Mouse (Mus musculus) stomach, postnatal 0 days (tissue): ENCODE data around the gene Lsamp. TPM values are rescaled to one million over a fixed set of nuclear protein-coding genes. Genes with fewer than 3 reads are reported as not detected.

Source experiments
- ATAC-seq: fragments of 200-750 bp; cut with Nextera tagmentation; 2 replicates; pipeline ENCODE4 v1.8.0; 2017; ENCODE audit not compliant: low FRiP score, low TSS enrichment
- DNase-seq: peaks from one replicate; pipeline ENCODE4 v3.0.0-alpha.2; 2016; ENCODE audit warnings: low spot score
- H3K27ac ChIP-seq: fragments of 300-500 bp; sonication (generic); replicated peaks from 2 replicates; pipeline ENCODE4 v1.5.1; 2014; ENCODE audit warnings: mild to moderate bottlenecking, control low read depth
- H3K27me3 ChIP-seq: fragments of 300-500 bp; sonication (generic); 2 replicates; pipeline ENCODE4 v1.6.1; 2014; ENCODE audit warnings: low read length; ENCODE audit not compliant: control insufficient read depth, insufficient read depth
- H3K36me3 ChIP-seq: fragments of 300-500 bp; sonication (generic); 2 replicates; pipeline ENCODE4 v1.6.1; 2014; ENCODE audit warnings: low read length, mixed read lengths; ENCODE audit not compliant: control insufficient read depth, insufficient read depth
- H3K4me1 ChIP-seq: fragments of 300-500 bp; sonication (generic); replicated peaks from 2 replicates; pipeline ENCODE4 v1.6.1; 2014; ENCODE audit warnings: antibody characterized with exemption; ENCODE audit not compliant: control insufficient read depth, insufficient read depth
- H3K4me2 ChIP-seq: fragments of 300-500 bp; sonication (generic); replicated peaks from 2 replicates; pipeline ENCODE4 v1.6.1; 2014; ENCODE audit warnings: low read depth, mild to moderate bottlenecking, control low read depth, moderate library complexity
- H3K4me3 ChIP-seq: fragments of 300-500 bp; sonication (generic); 2 replicates; pipeline ENCODE4 v1.5.1; 2014; ENCODE audit warnings: low read depth, low read length, control low read depth
- H3K9ac ChIP-seq: fragments of 300-500 bp; sonication (generic); 2 replicates; pipeline ENCODE4 v1.6.1; 2014; ENCODE audit warnings: mild to moderate bottlenecking, low read length, control low read depth, mixed read lengths
- H3K9me3 ChIP-seq: fragments of 300-500 bp; sonication (generic); 2 replicates; pipeline ENCODE4 v1.6.1; 2016; ENCODE audit warnings: low read length; ENCODE audit not compliant: control insufficient read depth
- CTCF ChIP-seq: IDR thresholded peaks from 2 replicates; pipeline ENCODE4 v1.5.1; 2016; ENCODE audit warnings: antibody characterized with exemption, low read depth, mild to moderate bottlenecking, moderate library complexity
- EP300 ChIP-seq: optimal IDR thresholded peaks from 2 replicates; pipeline ENCODE3; 2016; ENCODE audit warnings: antibody characterized with exemption
- WGBS: fragments of 180-500 bp; shearing (Covaris S2); extraction: QIAGEN DNeasy Blood & Tissue Kit; methylation state at CpG from one replicate; pipeline ENCODE4 v1.1.7; 2014; 5-methylcytosine and 5-hydroxymethylcytosine counted together
- polyA plus RNA-seq: library from polyadenylated mRNA; unstranded; fragments of >200 nt; fragmentation: Nextera tagmentation; extraction: Ambion mirVana; gene quantifications from 2 replicates; pipeline ENCODE4 v1.2.1, GENCODE M21; 2015

Gene Lsamp
- polyA plus RNA-seq, 1 experiment from 2014 or later: 2.8 TPM

- Histone ChIP-seq H3K27me3 (no peaks in the 10 kb centered on the region), H3K36me3 (no peaks in the 10 kb centered on the region), H3K4me1 (no peaks in the 10 kb centered on the region), H3K27ac (no peak overlapping the region), H3K9ac (no peak overlapping the region), H3K4me3 (no peak overlapping the region), H3K9me3 (no peaks in the 10 kb centered on the region), H3K4me2 (no peak overlapping the region)
- WGBS: 77% methylated on average over 2 of the region's 2 CpGs
- TF ChIP-seq CTCF (no peak), EP300 (no peak)
- DNase-seq (no peak), ATAC-seq (no peak)
Observed at GRCm38 (mm10) chr16:41088648-41089047, 1104.5 kb downstream of the Lsamp start.

- TF ChIP-seq EP300 (no peak), CTCF (peak; percentile 40)
- H3K4me1 ChIP-seq: no peaks in the 10 kb centered on the region
- ATAC-seq (no peak), DNase-seq (no peak)
- no peaks in the 10 kb centered on the region for H3K9me3 ChIP-seq
- no peaks in the 10 kb centered on the region for H3K36me3 ChIP-seq
- no peak overlapping the region for H3K4me3 ChIP-seq
- H3K9ac ChIP-seq: no peak overlapping the region
- H3K27me3 ChIP-seq: no peaks in the 10 kb centered on the region
- 59% methylated on average over 2 of the region's 2 CpGs for WGBS
- H3K4me2 ChIP-seq: no peak overlapping the region
- H3K27ac ChIP-seq: no peak overlapping the region
Observed at GRCm38 (mm10) chr16:41090092-41090491, 1105.9 kb downstream of the Lsamp start.

GRCm38 (mm10) chr16:41091259-41091658 is 1107.1 kb downstream of the Lsamp start:
- Histone ChIP-seq H3K4me2 (no peak overlapping the region), H3K36me3 (no peaks in the 10 kb centered on the region), H3K9me3 (no peaks in the 10 kb centered on the region), H3K4me3 (no peak overlapping the region), H3K27me3 (no peaks in the 10 kb centered on the region), H3K9ac (no peak overlapping the region), H3K27ac (no peak overlapping the region), H3K4me1 (no peaks in the 10 kb centered on the region)
- TF ChIP-seq EP300 (no peak), CTCF (no peak)
- no peak for ATAC-seq
- DNase-seq: no peak

- 68% methylated on average over 3 of the region's 3 CpGs for WGBS
- ATAC-seq (no peak), DNase-seq (no peak)
- H3K36me3 ChIP-seq: no peaks in the 10 kb centered on the region
- H3K27ac ChIP-seq: no peak overlapping the region
- H3K9me3 ChIP-seq: no peaks in the 10 kb centered on the region
- no peak overlapping the region for H3K9ac ChIP-seq
- no peaks in the 10 kb centered on the region for H3K4me1 ChIP-seq
- H3K4me2 ChIP-seq: no peak overlapping the region
- no peak for TF ChIP-seq CTCF
- no peak for TF ChIP-seq EP300
- no peak overlapping the region for H3K4me3 ChIP-seq
- H3K27me3 ChIP-seq: no peaks in the 10 kb centered on the region
Observed at GRCm38 (mm10) chr16:41102805-41103204, 1118.6 kb downstream of the Lsamp start.

GRCm38 (mm10) chr16:41124361-41124760 is 1140.2 kb downstream of the Lsamp start:
- Histone ChIP-seq H3K4me3 (no peak overlapping the region), H3K36me3 (no peaks in the 10 kb centered on the region), H3K4me2 (no peak overlapping the region), H3K27ac (no peak overlapping the region), H3K9me3 (no peaks in the 10 kb centered on the region), H3K27me3 (no peaks in the 10 kb centered on the region), H3K9ac (no peak overlapping the region), H3K4me1 (no peaks in the 10 kb centered on the region)
- ATAC-seq: no peak
- TF ChIP-seq CTCF (no peak), EP300 (no peak)
- 72% methylated on average over 2 of the region's 2 CpGs for WGBS
- DNase-seq: no peak

- ATAC-seq (no peak), DNase-seq (no peak)
- H3K9ac ChIP-seq: no peak overlapping the region
- no peaks in the 10 kb centered on the region for H3K27me3 ChIP-seq
- no peaks in the 10 kb centered on the region for H3K4me1 ChIP-seq
- no peaks in the 10 kb centered on the region for H3K9me3 ChIP-seq
- no peak overlapping the region for H3K27ac ChIP-seq
- H3K4me3 ChIP-seq: no peak overlapping the region
- TF ChIP-seq CTCF: no peak
- no peak for TF ChIP-seq EP300
- H3K4me2 ChIP-seq: no peak overlapping the region
- no peaks in the 10 kb centered on the region for H3K36me3 ChIP-seq
- 79% methylated on average over 2 of the region's 2 CpGs for WGBS
Observed at GRCm38 (mm10) chr16:41125051-41125450, 1140.9 kb downstream of the Lsamp start.
